Mouse (Mus musculus) T-helper 17 cell (primary cell): ENCODE measurements around the gene Lgals3.

Experiments
- in situ Hi-C, 2 experiments: fragments of 300-600 bp; cut with MboI, MseI; formaldehyde crosslinking; loops; 1 replicate in 1 of 2; 2 replicates in 1 of 2; pipeline ENCODE4 v1.15.1; 2025; ENCODE audit warnings: high pct_unique_total_duplicates in 2 of 2

The Lgals3 gene

GRCm38 (mm10) chr14:47421606-47422005 is 54.1 kb downstream of the Lgals3 start:
- in situ Hi-C loops: no loop called here

GRCm38 (mm10) chr14:47422466-47422865 is 54.9 kb downstream of the Lgals3 start:
- in situ Hi-C loops: no loop called here

- in situ Hi-C loops: no loop called here
Observed at GRCm38 (mm10) chr14:47432987-47433386, 65.4 kb downstream of the Lgals3 start.
